Mouse (Mus musculus) G1E (cell line): Measurements from ENCODE around the gene Tmem175. TPM values are rescaled to one million over a fixed set of nuclear protein-coding genes. Genes with fewer than 3 reads are reported as not detected.
A peak's percentile ranks its signal among the peaks of the same experiment; 100 is the strongest.

Source experiments
- ATAC-seq: 2 replicates; pipeline ENCODE4 v1.8.0; 2016; ENCODE audit warnings: mild to moderate bottlenecking; ENCODE audit not compliant: insufficient number of reproducible peaks, poor library complexity, low FRiP score, severe bottlenecking; ENCODE audit errors: extremely low read depth
- DNase-seq: peaks from one replicate; pipeline ENCODE4 v3.0.0; 2012; ENCODE audit warnings: low spot score
- H3K27me3 ChIP-seq: 2 replicates; pipeline ENCODE4 v1.6.1; 2012; ENCODE audit warnings: mild to moderate bottlenecking, low read length, inconsistent platforms; ENCODE audit not compliant: insufficient read depth
- H3K36me3 ChIP-seq: replicated peaks from 2 replicates; pipeline ENCODE3; 2012; ENCODE audit warnings: mild to moderate bottlenecking, inconsistent platforms
- H3K4me1 ChIP-seq: 2 replicates; pipeline ENCODE4 v1.6.1; 2012; ENCODE audit warnings: low read depth, low read length, inconsistent platforms, mixed read lengths; ENCODE audit not compliant: insufficient read depth
- H3K4me3 ChIP-seq: 2 replicates; pipeline ENCODE4 v1.5.1; 2012; ENCODE audit warnings: low read depth, mild to moderate bottlenecking, inconsistent platforms, low read length, moderate library complexity, mixed read lengths
- H3K9me3 ChIP-seq: replicated peaks from 2 replicates; pipeline ENCODE4 v1.6.1; 2012; ENCODE audit warnings: inconsistent platforms
- CTCF ChIP-seq: IDR thresholded peaks from 2 replicates; pipeline ENCODE4 v1.5.1; 2012; ENCODE audit warnings: low read depth, low read length, inconsistent platforms, mixed read lengths
- GATA1 ChIP-seq: IDR thresholded peaks from 2 replicates; pipeline ENCODE4 v1.6.1; 2012; ENCODE audit warnings: borderline replicate concordance, low read length, inconsistent platforms, mixed read lengths
- GATA2 ChIP-seq: IDR thresholded peaks from 2 replicates; pipeline ENCODE4 v1.6.1; 2012; ENCODE audit warnings: low read depth, low read length, inconsistent platforms, borderline replicate concordance
- POLR2AphosphoS5 ChIP-seq: IDR thresholded peaks from 2 replicates; pipeline ENCODE4 v1.6.1; 2012; ENCODE audit warnings: low read depth, low read length, inconsistent platforms; ENCODE audit not compliant: insufficient replicate concordance
- TAL1 ChIP-seq: conservative IDR thresholded peaks from 2 replicates; pipeline ENCODE4 v1.6.1; 2012; ENCODE audit warnings: low read depth, low read length, inconsistent platforms, mixed read lengths
- polyA plus RNA-seq: library from polyadenylated mRNA; stranded (reverse); fragments of >175 nt; gene quantifications from 2 replicates; pipeline ENCODE4 v1.2.3, GENCODE M21; 2012
- total RNA-seq, 2 experiments: library from RNA; stranded (forward) in 1 of 2; stranded (reverse) in 1 of 2; fragments of 200-1000 nt in 1 of 2; fragments of >200 nt in 1 of 2; fragmentation: Nextera tagmentation in 1 of 2; gene quantifications; 2 replicates each; pipeline ENCODE4 v1.2.3; 2014 to 2017

Gene Tmem175
- total and polyA plus RNA-seq, 3 experiments: 4.4 to 51.5 (median 22.9) TPM

DNA sequence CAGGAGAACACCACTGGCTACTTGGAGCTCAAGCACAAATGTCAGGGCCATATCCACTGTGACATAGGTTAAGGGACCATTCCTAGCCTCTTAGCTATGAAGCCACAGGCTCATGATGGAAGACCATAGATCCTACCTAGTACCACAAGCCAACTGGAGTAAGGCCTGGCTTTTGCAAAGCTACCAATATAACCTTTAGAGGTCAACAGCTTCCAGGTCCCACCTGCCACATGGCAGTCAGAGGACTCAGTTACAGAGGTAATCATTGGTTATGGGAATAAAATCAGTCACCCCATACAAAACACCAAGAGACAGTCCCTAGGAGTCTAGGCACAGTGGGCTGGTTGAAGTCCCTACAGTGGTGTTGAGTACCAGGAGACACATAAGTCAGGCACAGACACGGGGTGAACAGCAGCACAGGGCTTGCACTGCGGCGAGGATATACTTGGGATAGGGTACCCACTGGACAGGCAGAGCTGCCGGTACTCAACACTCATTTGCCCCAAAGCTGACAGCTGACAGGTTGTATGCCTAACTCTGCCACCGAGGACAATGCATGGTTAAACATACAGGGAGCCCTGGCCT, 21.7 kb downstream of the Tmem175 start:
- Histone ChIP-seq H3K36me3 (peaks cover 100% of the 10 kb centered on the region), H3K4me1 (peaks cover 20% of the 10 kb centered on the region), H3K9me3 (no peaks in the 10 kb centered on the region), H3K27me3 (no peaks in the 10 kb centered on the region), H3K4me3 (no peak overlapping the region)
- DNase-seq (no peak), ATAC-seq (no peak)
- no peak for TF ChIP-seq POLR2AphosphoS5
- no peak for TF ChIP-seq GATA1
- TF ChIP-seq CTCF: no peak
- no peak for TF ChIP-seq GATA2
- no peak for TF ChIP-seq TAL1

GRCm38 (mm10) chr5:108651823-108652222, 22.3 kb downstream of the Tmem175 start:
- no peak for DNase-seq
- Histone ChIP-seq H3K36me3 (peaks cover 100% of the 10 kb centered on the region), H3K4me3 (no peak overlapping the region), H3K4me1 (peaks cover 23% of the 10 kb centered on the region), H3K9me3 (no peaks in the 10 kb centered on the region), H3K27me3 (no peaks in the 10 kb centered on the region)
- TF ChIP-seq POLR2AphosphoS5 (no peak), CTCF (peak; percentile 7; the same call in 1 of the 2 replicates), GATA1 (no peak), GATA2 (no peak), TAL1 (no peak)
- ATAC-seq: 0 out of 2 replicates have a peak, but pooled peaks have one; percentile 46

- no peak for TF ChIP-seq GATA1
- TF ChIP-seq GATA2: no peak
- no peak for TF ChIP-seq TAL1
- TF ChIP-seq POLR2AphosphoS5: no peak
- TF ChIP-seq CTCF: no peak
- H3K9me3 ChIP-seq: no peaks in the 10 kb centered on the region
- H3K36me3 ChIP-seq: peaks cover 99% of the 10 kb centered on the region
- DNase-seq (no peak), ATAC-seq (no peak)
- no peaks in the 10 kb centered on the region for H3K27me3 ChIP-seq
- H3K4me1 ChIP-seq: peaks cover 29% of the 10 kb centered on the region
- H3K4me3 ChIP-seq: no peak overlapping the region
Observed at GRCm38 (mm10) chr5:108653341-108653740, 23.8 kb downstream of the Tmem175 start.

DNA sequence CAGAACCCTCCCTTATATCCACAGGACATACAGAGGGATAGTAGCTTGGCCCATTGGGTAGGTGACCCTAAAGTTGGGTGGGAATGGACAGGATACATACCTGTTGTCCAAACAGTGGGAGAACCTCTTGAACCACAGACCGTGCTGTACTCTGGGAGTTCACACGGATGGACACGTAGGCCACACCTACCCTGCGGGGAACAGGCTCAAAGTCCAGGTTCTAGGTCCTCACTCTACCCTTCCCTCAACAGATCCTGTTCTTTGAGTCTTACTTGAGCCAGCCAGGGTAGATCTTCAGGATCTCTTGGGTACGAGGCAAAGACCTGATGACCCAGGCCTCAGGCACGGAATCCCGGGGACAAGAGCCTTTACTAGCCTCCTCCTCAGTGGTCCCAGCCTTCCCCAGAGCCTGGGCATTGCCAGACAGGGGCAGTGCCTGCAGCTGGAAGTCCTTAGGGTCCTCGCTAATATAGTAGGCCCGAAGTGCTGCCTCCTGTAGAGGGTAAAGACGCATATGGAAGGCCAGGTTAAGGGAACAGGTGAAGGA, 24.9 kb downstream of the Tmem175 start:
- Histone ChIP-seq H3K4me1 (peaks cover 41% of the 10 kb centered on the region), H3K36me3 (peaks cover 99% of the 10 kb centered on the region), H3K4me3 (no peak overlapping the region), H3K27me3 (no peaks in the 10 kb centered on the region), H3K9me3 (no peaks in the 10 kb centered on the region)
- no peak for ATAC-seq
- TF ChIP-seq GATA2 (no peak), TAL1 (no peak), GATA1 (no peak), CTCF (no peak), POLR2AphosphoS5 (no peak)
- DNase-seq: no peak

GRCm38 (mm10) chr5:108655381-108655780, 25.8 kb downstream of the Tmem175 start:
- Histone ChIP-seq H3K9me3 (no peaks in the 10 kb centered on the region), H3K36me3 (peaks cover 91% of the 10 kb centered on the region), H3K27me3 (no peaks in the 10 kb centered on the region), H3K4me3 (no peak overlapping the region), H3K4me1 (peaks cover 49% of the 10 kb centered on the region)
- TF ChIP-seq CTCF: no peak
- TF ChIP-seq POLR2AphosphoS5: no peak
- TF ChIP-seq GATA1: no peak
- TF ChIP-seq TAL1: no peak
- no peak for TF ChIP-seq GATA2
- DNase-seq: no peak
- ATAC-seq: no peak

DNA sequence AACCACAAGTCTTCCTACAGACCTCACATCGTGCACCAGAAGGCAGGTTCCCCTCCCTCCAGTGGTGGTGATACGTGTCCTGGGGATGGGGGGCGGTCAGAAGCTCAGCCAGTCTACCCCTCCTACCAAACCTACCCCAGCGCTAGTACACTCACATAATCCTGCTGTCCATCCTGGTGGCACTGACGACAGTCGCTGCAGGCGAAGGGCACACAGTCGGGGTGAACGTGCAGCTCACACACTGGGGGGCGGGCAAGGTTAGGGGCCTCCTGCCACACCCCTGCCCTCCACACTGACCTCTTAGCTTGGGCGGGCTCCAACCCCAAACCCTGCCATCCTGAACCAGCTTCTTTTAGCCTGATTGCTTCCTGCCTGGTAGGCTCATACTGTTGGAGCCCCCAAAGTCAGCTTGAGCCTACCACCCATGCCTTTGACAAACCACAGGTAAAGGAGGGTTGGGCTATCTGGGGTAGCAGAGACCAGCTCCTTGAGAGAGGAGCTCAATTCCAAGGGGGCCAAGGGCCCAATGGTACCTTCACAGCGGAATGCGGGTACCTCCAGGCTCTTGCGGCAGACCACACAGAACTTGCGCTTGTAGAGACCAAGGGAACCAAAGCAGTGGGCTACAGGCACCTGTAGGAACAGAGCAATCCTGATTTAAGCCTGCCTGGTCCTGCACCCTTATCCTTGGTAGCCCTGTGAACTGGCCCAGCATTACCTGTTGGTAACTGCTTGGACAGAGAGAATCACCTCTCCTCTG, 26.5 kb downstream of the Tmem175 start:
- Histone ChIP-seq H3K36me3 (peaks cover 84% of the 10 kb centered on the region), H3K4me3 (no peak overlapping the region), H3K27me3 (no peaks in the 10 kb centered on the region), H3K9me3 (no peaks in the 10 kb centered on the region), H3K4me1 (peaks cover 54% of the 10 kb centered on the region)
- TF ChIP-seq TAL1 (no peak), POLR2AphosphoS5 (no peak), GATA1 (no peak), CTCF (no peak), GATA2 (no peak)
- ATAC-seq: no peak
- no peak for DNase-seq
